Mouse (Mus musculus) mouse embryonic stem cell (cell line): ENCODE measurements around the gene Cutc.

ENCODE experiments used
- in situ Hi-C, 2 experiments: fragments of 300-500 bp; cut with MboI; formaldehyde crosslinking; loops; 1 replicate in 1 of 2; 3 replicates in 1 of 2; pipeline ENCODE4 v1.14.3; 2019 to 2020; ENCODE audit warnings: low sequenced_read_pairs in 2 of 2, low pct_unique_long_range_greater_than_20kb in 1 of 2, mixed read lengths in 1 of 2; ENCODE audit not compliant: unreplicated experiment in 1 of 2

Gene Cutc

GRCm38 (mm10) chr19:43781980-43782379 lies 29.2 kb downstream of the Cutc start, which contains the start of gene Abcc2:
Gene Abcc2 (plus strand): TSS chr19:43782192.
- in situ Hi-C loops = no loop called here

GRCm38 (mm10) chr19:43784761-43785160 lies 32.0 kb downstream of the Cutc start:
- in situ Hi-C loops = no loop called here

GRCm38 (mm10) chr19:43786249-43787026 lies 33.6 kb downstream of the Cutc start:
- in situ Hi-C loops = no loop called here

GRCm38 (mm10) chr19:43789817-43790216 lies 37.0 kb downstream of the Cutc start:
- in situ Hi-C loops = no loop called here

- in situ Hi-C loops = no loop called here
Measured at GRCm38 (mm10) chr19:43792537-43792936, 39.7 kb downstream of the Cutc start.

- in situ Hi-C loops = no loop called here
Measured at GRCm38 (mm10) chr19:43793951-43794350, 41.2 kb downstream of the Cutc start.

GRCm38 (mm10) chr19:43795511-43795910 lies 42.7 kb downstream of the Cutc start:
- in situ Hi-C loops = no loop called here

GRCm38 (mm10) chr19:43797216-43797615 lies 44.4 kb downstream of the Cutc start:
- in situ Hi-C loops = no loop called here

GRCm38 (mm10) chr19:43801427-43802051 lies 48.7 kb downstream of the Cutc start:
- in situ Hi-C loops = no loop called here

- in situ Hi-C loops = no loop called here
Measured at GRCm38 (mm10) chr19:43803866-43804265, 51.1 kb downstream of the Cutc start.

- in situ Hi-C loops = no loop called here
Measured at GRCm38 (mm10) chr19:43809331-43809730, 56.5 kb downstream of the Cutc start.

GRCm38 (mm10) chr19:43811419-43811818 lies 58.6 kb downstream of the Cutc start:
- in situ Hi-C loops = no loop called here

GRCm38 (mm10) chr19:43813315-43813714 lies 60.5 kb downstream of the Cutc start:
- in situ Hi-C loops = no loop called here

GRCm38 (mm10) chr19:43815661-43816414 lies 63.0 kb downstream of the Cutc start:
- in situ Hi-C loops = no loop called here
